Mouse (Mus musculus): ENCODE results near the gene Atg7. TPM values are rescaled to one million over a fixed set of nuclear protein-coding genes. Genes with fewer than 3 reads are reported as not detected.

Gene Atg7
- polyA plus RNA-seq, 1 experiment, result 43.3 TPM

DNA sequence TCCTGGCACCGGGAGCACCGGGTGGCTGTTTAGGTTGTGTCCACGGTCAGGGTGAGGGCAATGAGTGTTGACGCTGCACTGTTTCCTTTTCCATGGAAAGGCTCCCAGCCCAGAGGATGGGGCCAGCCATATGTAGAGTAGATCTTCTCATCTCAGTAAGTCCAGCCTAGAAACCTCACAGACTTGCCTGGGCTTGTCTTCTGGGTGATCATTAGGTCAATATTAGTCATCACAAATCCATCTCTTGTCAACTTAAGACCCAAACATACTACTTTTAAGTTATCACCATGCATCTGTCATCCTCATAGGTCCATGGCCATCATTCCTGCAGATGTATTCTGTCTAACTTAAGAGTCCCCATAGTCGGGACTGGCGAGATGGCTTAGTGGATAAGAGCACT lies 24.6 kb downstream of the Atg7 start:
- H3K4me1 ChIP-seq (ENCODE audit: control insufficient read depth, insufficient read depth, low read length), result no peaks in the 10 kb centered on the region; the same call in 1 of the 2 replicates
- WGBS, result 88% methylated on average over 6 of the region's 6 CpGs
- TF ChIP-seq CTCF (IDR thresholded peaks at IDR 0.05; ENCODE audit: control insufficient read depth, insufficient read depth, low read length), result no peak
- TF ChIP-seq POLR2A (IDR thresholded peaks at IDR 0.05; ENCODE audit: borderline replicate concordance, control insufficient read depth, low read depth, low read length), result no peak
- no peak overlapping the region for H3K27ac ChIP-seq (ENCODE audit: control insufficient read depth, insufficient read depth, low read depth, low read length, poor library complexity)
- no peak overlapping the region for H3K4me3 ChIP-seq (replicated peaks; ENCODE audit: control insufficient read depth, low read depth, low read length)

DNA sequence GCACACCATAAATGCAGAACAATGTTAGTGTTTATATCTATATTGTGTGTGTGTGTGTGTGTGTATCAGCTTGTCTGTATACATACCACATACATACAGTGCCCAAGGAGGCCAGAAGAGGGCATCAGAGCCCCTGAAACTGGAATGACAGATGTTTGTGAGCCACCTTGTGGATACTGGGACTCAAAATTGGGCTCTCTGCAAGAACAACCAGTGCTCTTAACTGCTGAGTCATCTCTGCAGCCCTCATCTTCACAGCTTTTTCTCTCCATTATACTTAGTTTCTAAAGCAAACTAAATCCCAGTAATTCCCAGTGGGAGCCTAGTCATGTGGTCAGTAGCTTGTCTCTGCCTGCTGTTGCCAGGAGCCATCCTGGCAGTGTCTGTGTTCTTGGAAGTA lies 31.9 kb downstream of the Atg7 start:
- H3K27ac ChIP-seq (ENCODE audit: control insufficient read depth, insufficient read depth, low read depth, low read length, poor library complexity), result no peak overlapping the region
- H3K4me3 ChIP-seq (replicated peaks; ENCODE audit: control insufficient read depth, low read depth, low read length), result no peak overlapping the region
- H3K4me1 ChIP-seq (ENCODE audit: control insufficient read depth, insufficient read depth, low read length), result no peaks in the 10 kb centered on the region; the same call in 1 of the 2 replicates
- TF ChIP-seq CTCF (IDR thresholded peaks at IDR 0.05; ENCODE audit: control insufficient read depth, insufficient read depth, low read length) (no peak), POLR2A (IDR thresholded peaks at IDR 0.05; ENCODE audit: borderline replicate concordance, control insufficient read depth, low read depth, low read length) (no peak)

DNA sequence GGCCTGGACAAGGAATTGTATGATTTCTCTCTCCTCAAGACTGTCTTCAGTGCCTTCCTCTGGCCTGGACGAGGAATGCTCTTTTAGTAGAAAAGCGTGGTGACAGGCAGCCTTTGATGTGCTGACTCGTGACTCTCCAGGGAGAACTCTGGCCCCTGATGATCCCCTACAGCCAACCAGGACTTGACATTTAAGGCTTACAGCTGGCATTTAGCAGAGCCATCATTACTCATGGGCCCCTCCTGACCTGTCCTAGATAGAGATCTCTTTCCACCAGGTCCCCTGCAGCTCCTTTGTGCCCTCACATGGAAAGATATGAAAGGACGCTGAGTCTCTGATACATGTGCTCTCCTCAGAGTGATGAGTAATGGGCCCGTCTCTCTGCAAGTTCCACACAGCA lies 33.2 kb downstream of the Atg7 start:
- Histone ChIP-seq H3K4me3 (replicated peaks; ENCODE audit: control insufficient read depth, low read depth, low read length) (no peak overlapping the region), H3K4me1 (ENCODE audit: control insufficient read depth, insufficient read depth, low read length) (no peaks in the 10 kb centered on the region; the same call in 1 of the 2 replicates), H3K27ac (ENCODE audit: control insufficient read depth, insufficient read depth, low read depth, low read length, poor library complexity) (no peak overlapping the region)
- TF ChIP-seq CTCF (IDR thresholded peaks at IDR 0.05; ENCODE audit: control insufficient read depth, insufficient read depth, low read length) (no peak), POLR2A (IDR thresholded peaks at IDR 0.05; ENCODE audit: borderline replicate concordance, control insufficient read depth, low read depth, low read length) (no peak)
- WGBS, result 82% methylated on average over 5 of the region's 5 CpGs

- Histone ChIP-seq H3K4me3 (replicated peaks; ENCODE audit: control insufficient read depth, low read depth, low read length) (no peak overlapping the region), H3K4me1 (ENCODE audit: control insufficient read depth, insufficient read depth, low read length) (peaks cover 2% of the 10 kb centered on the region; the same call in 1 of the 2 replicates), H3K27ac (ENCODE audit: control insufficient read depth, insufficient read depth, low read depth, low read length, poor library complexity) (no peak overlapping the region)
- TF ChIP-seq CTCF (IDR thresholded peaks at IDR 0.05; ENCODE audit: control insufficient read depth, insufficient read depth, low read length) (no peak), POLR2A (IDR thresholded peaks at IDR 0.05; ENCODE audit: borderline replicate concordance, control insufficient read depth, low read depth, low read length) (no peak)
- 90% methylated on average over 9 of the region's 9 CpGs for WGBS
These were observed 39.3 kb downstream of the Atg7 start for GRCm38 (mm10) chr6:114682092-114682711.

- H3K27ac ChIP-seq (ENCODE audit: control insufficient read depth, insufficient read depth, low read depth, low read length, poor library complexity), result no peak overlapping the region
- no peak overlapping the region for H3K4me3 ChIP-seq (replicated peaks; ENCODE audit: control insufficient read depth, low read depth, low read length)
- TF ChIP-seq POLR2A (IDR thresholded peaks at IDR 0.05; ENCODE audit: borderline replicate concordance, control insufficient read depth, low read depth, low read length) (no peak), CTCF (IDR thresholded peaks at IDR 0.05; ENCODE audit: control insufficient read depth, insufficient read depth, low read length) (peak; percentile 13; the same call in 1 of the 2 replicates)
- 16% methylated on average over 1 of the region's 1 CpGs for WGBS
- peaks cover 2% of the 10 kb centered on the region; the same call in 1 of the 2 replicates for H3K4me1 ChIP-seq (ENCODE audit: control insufficient read depth, insufficient read depth, low read length)
These were observed 40.8 kb downstream of the Atg7 start for GRCm38 (mm10) chr6:114683741-114684140.

- 80% methylated on average over 3 of the region's 3 CpGs for WGBS
These were observed 41.5 kb downstream of the Atg7 start for GRCm38 (mm10) chr6:114684407-114684806.

GRCm38 (mm10) chr6:114685412-114685811 lies 42.5 kb downstream of the Atg7 start:
- peaks cover 2% of the 10 kb centered on the region; the same call in 1 of the 2 replicates for H3K4me1 ChIP-seq (ENCODE audit: control insufficient read depth, insufficient read depth, low read length)
- H3K4me3 ChIP-seq (replicated peaks; ENCODE audit: control insufficient read depth, low read depth, low read length), result no peak overlapping the region
- no peak for TF ChIP-seq CTCF (IDR thresholded peaks at IDR 0.05; ENCODE audit: control insufficient read depth, insufficient read depth, low read length)
- TF ChIP-seq POLR2A (IDR thresholded peaks at IDR 0.05; ENCODE audit: borderline replicate concordance, control insufficient read depth, low read depth, low read length), result no peak
- WGBS, result 72% methylated on average over 1 of the region's 1 CpGs
- H3K27ac ChIP-seq (ENCODE audit: control insufficient read depth, insufficient read depth, low read depth, low read length, poor library complexity), result no peak overlapping the region

More at GRCm38 (mm10) chr6:114684407-114684806, 41.5 kb downstream of the Atg7 start:
- H3K4me3 ChIP-seq (replicated peaks; ENCODE audit: control insufficient read depth, low read depth, low read length), result no peak overlapping the region
- no peak overlapping the region for H3K27ac ChIP-seq (ENCODE audit: control insufficient read depth, insufficient read depth, low read depth, low read length, poor library complexity)
- TF ChIP-seq CTCF (IDR thresholded peaks at IDR 0.05; ENCODE audit: control insufficient read depth, insufficient read depth, low read length) (no peak), POLR2A (IDR thresholded peaks at IDR 0.05; ENCODE audit: borderline replicate concordance, control insufficient read depth, low read depth, low read length) (no peak)
- peaks cover 2% of the 10 kb centered on the region; the same call in 1 of the 2 replicates for H3K4me1 ChIP-seq (ENCODE audit: control insufficient read depth, insufficient read depth, low read length)

- H3K4me3 ChIP-seq (replicated peaks; ENCODE audit: control insufficient read depth, low read depth, low read length), result no peak overlapping the region
- 39% methylated on average over 1 of the region's 1 CpGs for WGBS
- H3K27ac ChIP-seq (ENCODE audit: control insufficient read depth, insufficient read depth, low read depth, low read length, poor library complexity), result no peak overlapping the region
- peaks cover 2% of the 10 kb centered on the region; the same call in 1 of the 2 replicates for H3K4me1 ChIP-seq (ENCODE audit: control insufficient read depth, insufficient read depth, low read length)
- TF ChIP-seq CTCF (IDR thresholded peaks at IDR 0.05; ENCODE audit: control insufficient read depth, insufficient read depth, low read length) (no peak), POLR2A (IDR thresholded peaks at IDR 0.05; ENCODE audit: borderline replicate concordance, control insufficient read depth, low read depth, low read length) (no peak)
These were observed 44.1 kb downstream of the Atg7 start for GRCm38 (mm10) chr6:114687035-114687434.
